Mouse (Mus musculus) limb, embryonic 15.5 days (tissue): ENCODE data around the gene Fam171b. TPM values are rescaled to one million over a fixed set of nuclear protein-coding genes. Genes with fewer than 3 reads are reported as not detected.

Experiments used
- ATAC-seq: fragments of 200-750 bp; cut with Nextera tagmentation; 2 replicates; pipeline ENCODE4 v1.8.0; 2017; ENCODE audit warnings: low read depth, moderate TSS enrichment; ENCODE audit not compliant: insufficient number of reproducible peaks, low FRiP score, low TSS enrichment
- H3K27ac ChIP-seq: fragments of 300-500 bp; sonication (generic); 2 replicates; pipeline ENCODE4 v1.5.1; 2015; ENCODE audit warnings: moderate library complexity, mild to moderate bottlenecking, inconsistent platforms
- H3K27me3 ChIP-seq: fragments of 300-500 bp; sonication (generic); 2 replicates; pipeline ENCODE4 v1.6.1; 2015; ENCODE audit warnings: inconsistent platforms
- H3K36me3 ChIP-seq: fragments of 300-500 bp; sonication (generic); 2 replicates; pipeline ENCODE4 v1.6.1; 2015; ENCODE audit warnings: inconsistent platforms
- H3K4me1 ChIP-seq: fragments of 300-500 bp; sonication (generic); 2 replicates; pipeline ENCODE4 v1.6.1; 2015; ENCODE audit warnings: inconsistent platforms
- H3K4me2 ChIP-seq: fragments of 300-500 bp; sonication (generic); 2 replicates; pipeline ENCODE4 v1.6.1; 2015; ENCODE audit warnings: mild to moderate bottlenecking, inconsistent platforms
- H3K4me3 ChIP-seq: fragments of 300-500 bp; sonication (generic); 2 replicates; pipeline ENCODE4 v1.5.1; 2015; ENCODE audit warnings: mild to moderate bottlenecking, inconsistent platforms
- H3K9ac ChIP-seq: fragments of 300-500 bp; sonication (generic); 2 replicates; pipeline ENCODE4 v1.6.1; 2015; ENCODE audit warnings: inconsistent platforms
- H3K9me3 ChIP-seq: fragments of 300-500 bp; sonication (generic); 2 replicates; pipeline ENCODE4 v1.6.1; 2016; ENCODE audit warnings: inconsistent platforms
- WGBS: fragments of 180-500 bp; shearing (Covaris S2); methylation state at CpG from one replicate; pipeline ENCODE4 v1.1.7; 2015; 5-methylcytosine and 5-hydroxymethylcytosine counted together
- polyA plus RNA-seq: library from polyadenylated mRNA; unstranded; fragments of >200 nt; fragmentation: Nextera tagmentation; extraction: Ambion mirVana; gene quantifications from 2 replicates; pipeline ENCODE4 v1.2.1, GENCODE M21; 2015

Gene Fam171b
- polyA plus RNA-seq, 1 experiment from 2014 or later, result 13.3 TPM

- no peaks in the 10 kb centered on the region for H3K36me3 ChIP-seq
- ATAC-seq, result no peak
- H3K9me3 ChIP-seq, result no peaks in the 10 kb centered on the region
- 52% methylated on average over 6 of the region's 6 CpGs for WGBS
- H3K9ac ChIP-seq, result no peak overlapping the region
- H3K27ac ChIP-seq, result no peak overlapping the region
- no peak overlapping the region for H3K4me2 ChIP-seq
- H3K4me3 ChIP-seq, result no peak overlapping the region
- H3K4me1 ChIP-seq, result peaks cover 11% of the 10 kb centered on the region
- H3K27me3 ChIP-seq, result no peaks in the 10 kb centered on the region
Measured at GRCm38 (mm10) chr2:83816147-83816546, 3.7 kb downstream of the Fam171b start.

- Histone ChIP-seq H3K9ac (no peak overlapping the region), H3K36me3 (no peaks in the 10 kb centered on the region), H3K9me3 (no peaks in the 10 kb centered on the region), H3K4me3 (no peak overlapping the region), H3K4me2 (no peak overlapping the region), H3K27me3 (no peaks in the 10 kb centered on the region), H3K4me1 (no peaks in the 10 kb centered on the region), H3K27ac (no peak overlapping the region)
- no peak for ATAC-seq
- WGBS, result 22% methylated on average over 5 of the region's 5 CpGs
Measured at GRCm38 (mm10) chr2:83825161-83825560, 12.7 kb downstream of the Fam171b start.

GRCm38 (mm10) chr2:83828895-83829539, 16.6 kb downstream of the Fam171b start:
- Histone ChIP-seq H3K27ac (no peak overlapping the region), H3K27me3 (no peaks in the 10 kb centered on the region), H3K4me1 (no peaks in the 10 kb centered on the region), H3K4me3 (no peak overlapping the region), H3K36me3 (no peaks in the 10 kb centered on the region), H3K9ac (no peak overlapping the region), H3K9me3 (no peaks in the 10 kb centered on the region), H3K4me2 (no peak overlapping the region)
- no peak for ATAC-seq
- WGBS, result 69% methylated on average over 3 of the region's 3 CpGs

GRCm38 (mm10) chr2:83832903-83833302, 20.5 kb downstream of the Fam171b start:
- Histone ChIP-seq H3K9me3 (no peaks in the 10 kb centered on the region), H3K27ac (no peak overlapping the region), H3K36me3 (no peaks in the 10 kb centered on the region), H3K9ac (no peak overlapping the region), H3K4me2 (no peak overlapping the region), H3K4me1 (no peaks in the 10 kb centered on the region), H3K27me3 (no peaks in the 10 kb centered on the region), H3K4me3 (no peak overlapping the region)
- ATAC-seq, result no peak
- WGBS, result 79% methylated on average over 4 of the region's 4 CpGs

GRCm38 (mm10) chr2:83835313-83836070, 23.1 kb downstream of the Fam171b start:
- H3K4me1 ChIP-seq, result no peaks in the 10 kb centered on the region
- no peak overlapping the region for H3K4me3 ChIP-seq
- no peak overlapping the region for H3K27ac ChIP-seq
- H3K9ac ChIP-seq, result no peak overlapping the region
- no peaks in the 10 kb centered on the region for H3K36me3 ChIP-seq
- H3K9me3 ChIP-seq, result no peaks in the 10 kb centered on the region
- WGBS, result 77% methylated on average over 10 of the region's 10 CpGs
- ATAC-seq, result no peak
- no peaks in the 10 kb centered on the region for H3K27me3 ChIP-seq
- no peak overlapping the region for H3K4me2 ChIP-seq

GRCm38 (mm10) chr2:83848495-83848894, 36.1 kb downstream of the Fam171b start:
- Histone ChIP-seq H3K36me3 (no peaks in the 10 kb centered on the region), H3K4me1 (no peaks in the 10 kb centered on the region), H3K4me3 (no peak overlapping the region), H3K9me3 (no peaks in the 10 kb centered on the region), H3K4me2 (no peak overlapping the region), H3K9ac (no peak overlapping the region), H3K27me3 (no peaks in the 10 kb centered on the region), H3K27ac (no peak overlapping the region)
- WGBS, result 89% methylated on average over 3 of the region's 3 CpGs
- no peak for ATAC-seq

GRCm38 (mm10) chr2:83853423-83853822, 41.0 kb downstream of the Fam171b start:
- Histone ChIP-seq H3K27ac (no peak overlapping the region), H3K4me3 (no peak overlapping the region), H3K4me2 (no peak overlapping the region), H3K9me3 (no peaks in the 10 kb centered on the region), H3K36me3 (no peaks in the 10 kb centered on the region), H3K4me1 (no peaks in the 10 kb centered on the region), H3K9ac (no peak overlapping the region), H3K27me3 (no peaks in the 10 kb centered on the region)
- WGBS, result 86% methylated on average over 10 of the region's 10 CpGs
- no peak for ATAC-seq

- no peak overlapping the region for H3K4me2 ChIP-seq
- 25% methylated on average over 4 of the region's 4 CpGs for WGBS
- ATAC-seq, result no peak
- no peak overlapping the region for H3K27ac ChIP-seq
- no peak overlapping the region for H3K9ac ChIP-seq
- no peaks in the 10 kb centered on the region for H3K27me3 ChIP-seq
- no peak overlapping the region for H3K4me3 ChIP-seq
- H3K36me3 ChIP-seq, result no peaks in the 10 kb centered on the region
- H3K4me1 ChIP-seq, result no peaks in the 10 kb centered on the region
- no peaks in the 10 kb centered on the region for H3K9me3 ChIP-seq
Measured at GRCm38 (mm10) chr2:83856236-83856635, 43.8 kb downstream of the Fam171b start.

- Histone ChIP-seq H3K36me3 (peaks cover 7% of the 10 kb centered on the region; the same call in 1 of the 2 replicates), H3K27me3 (no peaks in the 10 kb centered on the region), H3K9me3 (no peaks in the 10 kb centered on the region), H3K4me3 (no peak overlapping the region), H3K9ac (no peak overlapping the region), H3K4me1 (no peaks in the 10 kb centered on the region), H3K27ac (no peak overlapping the region), H3K4me2 (no peak overlapping the region)
- WGBS, result 79% methylated on average over 6 of the region's 6 CpGs
- no peak for ATAC-seq
Measured at GRCm38 (mm10) chr2:83883850-83884420, 71.5 kb downstream of the Fam171b start.

- 86% methylated on average over 2 of the region's 2 CpGs for WGBS
- Histone ChIP-seq H3K4me3 (no peak overlapping the region), H3K27ac (no peak overlapping the region), H3K9ac (no peak overlapping the region), H3K4me2 (no peak overlapping the region), H3K4me1 (no peaks in the 10 kb centered on the region), H3K36me3 (no peaks in the 10 kb centered on the region), H3K27me3 (no peaks in the 10 kb centered on the region), H3K9me3 (no peaks in the 10 kb centered on the region)
- ATAC-seq, result no peak
Measured at GRCm38 (mm10) chr2:83893701-83894100, 81.3 kb downstream of the Fam171b start.

- H3K9ac ChIP-seq, result no peak overlapping the region
- no peak overlapping the region for H3K4me3 ChIP-seq
- no peak for ATAC-seq
- H3K27ac ChIP-seq, result no peak overlapping the region
- no peaks in the 10 kb centered on the region for H3K27me3 ChIP-seq
- H3K4me2 ChIP-seq, result no peak overlapping the region
- no peaks in the 10 kb centered on the region for H3K9me3 ChIP-seq
- WGBS, result 67% methylated on average over 2 of the region's 2 CpGs
- no peaks in the 10 kb centered on the region for H3K4me1 ChIP-seq
- H3K36me3 ChIP-seq, result no peaks in the 10 kb centered on the region
Measured at GRCm38 (mm10) chr2:83901896-83902540, 89.6 kb downstream of the Fam171b start.
